Mouse (Mus musculus) frontal cortex, adult 2 months (tissue): Measurements from ENCODE around the gene Sptbn4. TPM values are rescaled to one million over a fixed set of nuclear protein-coding genes. Genes with fewer than 3 reads are reported as not detected.
"Not testable (repeated sequence)": the region's sequence is repeated elsewhere in the genome, so short reads cannot be mapped to it uniquely, and the experiment has no call there.

ENCODE experiments used
- DNase-seq, 2 experiments: peaks; one replicate each; pipeline ENCODE4 v3.0.0; 2022; ENCODE audit warnings: low spot score in 1 of 2; ENCODE audit errors: extremely low spot score in 1 of 2
- polyA plus RNA-seq: library from polyadenylated mRNA; depleted of rRNA; stranded (reverse); fragments of >200 nt; gene quantifications from 2 replicates; pipeline ENCODE4 v1.2.3, GENCODE M21; 2012; rRNA removed

Gene Sptbn4
- 131 and 135 TPM in 2 replicates for polyA plus RNA-seq

DNA sequence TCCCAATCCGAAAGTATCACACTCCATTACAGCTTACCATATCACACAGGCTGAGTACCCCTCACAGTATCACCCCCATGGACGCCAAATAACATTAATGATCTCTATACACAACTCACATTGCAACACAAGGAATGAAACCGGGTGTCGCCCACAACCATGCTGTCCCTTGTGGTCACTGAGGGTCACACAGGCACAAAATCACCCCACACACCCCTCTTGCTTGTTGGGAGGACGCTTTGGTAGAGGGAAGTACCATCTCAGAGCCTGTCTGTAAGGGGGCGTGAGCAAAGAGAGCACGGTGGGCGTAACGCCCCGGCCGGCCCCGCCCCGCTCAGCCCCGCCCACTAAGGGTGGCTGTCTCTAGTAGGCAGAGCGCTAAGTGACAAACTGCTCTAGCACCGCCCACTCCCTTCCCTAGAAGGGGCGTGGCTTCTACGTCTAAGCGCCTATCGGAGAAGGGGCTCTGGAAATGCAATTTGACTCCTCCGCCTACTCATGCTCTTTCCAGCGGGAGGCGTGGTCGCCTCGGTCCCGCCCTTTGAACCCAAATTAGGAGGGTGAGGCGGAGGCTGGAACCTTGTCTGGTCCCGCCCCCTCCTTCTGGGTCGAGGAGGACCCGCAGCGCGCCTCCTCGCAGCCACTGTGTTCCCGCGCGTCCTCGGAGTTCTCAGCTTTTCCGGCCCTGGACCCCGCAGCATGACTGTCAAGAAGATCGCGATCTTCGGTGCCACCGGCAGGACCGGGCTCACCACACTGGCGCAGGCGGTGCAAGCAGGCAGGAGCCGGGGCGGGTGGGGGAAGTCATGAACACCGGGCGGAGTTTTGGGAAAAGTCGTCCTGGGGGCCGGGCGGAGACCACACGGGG is at the start of gene Sptbn4, which contains the start of gene Blvrb:
TSS of gene Sptbn4 (minus strand) at position 268 of the 868 bp plus-strand sequence.
TSS of gene Blvrb (plus strand) at position 560 of the 868 bp plus-strand sequence.
- peak; percentile 98 to 99 for DNase-seq

DNA sequence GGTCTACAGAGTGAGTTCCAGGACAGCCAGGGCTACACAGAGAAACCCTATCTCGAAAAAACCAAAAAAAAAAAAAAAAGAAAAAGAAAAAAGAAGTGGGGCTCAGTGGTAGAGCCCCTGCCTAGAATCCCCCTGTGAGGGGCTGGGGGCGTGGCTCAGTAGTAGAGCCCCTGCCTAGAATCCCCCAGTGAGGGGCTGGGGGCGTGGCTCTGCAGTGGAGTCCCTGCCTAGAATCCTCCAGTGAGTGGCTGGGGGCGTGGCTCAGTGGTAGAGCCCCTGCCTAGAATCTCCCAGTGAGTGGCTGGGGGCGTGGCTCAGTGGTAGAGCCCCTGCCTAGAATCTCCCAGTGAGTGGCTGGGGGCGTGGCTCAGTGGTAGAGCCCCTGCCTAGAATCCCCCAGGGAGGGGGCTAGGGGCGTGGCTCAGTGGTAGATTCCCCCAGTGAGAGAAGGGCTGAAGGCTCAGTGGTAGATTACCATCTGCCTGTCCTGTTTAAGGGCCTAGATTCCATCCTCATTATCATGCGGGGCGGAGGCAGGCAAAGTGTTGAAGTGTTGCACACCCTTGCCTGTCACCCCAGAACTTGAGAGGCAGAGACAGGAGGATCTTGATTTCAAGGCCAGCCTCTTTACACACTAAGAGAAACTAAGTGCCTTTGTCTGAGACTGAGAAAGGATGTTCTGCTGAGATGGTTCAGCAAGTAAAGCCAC is 47.3 kb upstream of the Sptbn4 start:
- DNase-seq: not testable (repeated sequence)

DNA sequence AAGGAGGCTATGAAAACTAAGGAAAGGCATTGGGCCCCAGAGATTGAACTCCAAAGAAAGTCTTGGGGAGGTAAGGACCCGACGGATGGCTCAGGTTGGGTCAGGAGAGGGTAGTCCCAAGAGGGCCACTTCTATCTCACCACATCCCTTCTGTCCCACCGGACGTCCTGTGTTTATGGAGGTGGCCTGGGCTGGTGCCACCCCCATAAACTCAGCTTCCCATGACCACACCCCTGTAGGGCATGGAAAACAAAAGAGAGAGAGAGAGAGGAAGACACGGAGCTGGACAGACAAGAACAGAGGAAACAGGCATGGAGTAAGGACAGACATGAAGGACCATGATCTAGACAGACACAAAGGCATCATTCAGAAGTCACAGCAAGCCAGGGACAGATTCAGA is 46.0 kb upstream of the Sptbn4 start:
- DNase-seq: no peak

DNA sequence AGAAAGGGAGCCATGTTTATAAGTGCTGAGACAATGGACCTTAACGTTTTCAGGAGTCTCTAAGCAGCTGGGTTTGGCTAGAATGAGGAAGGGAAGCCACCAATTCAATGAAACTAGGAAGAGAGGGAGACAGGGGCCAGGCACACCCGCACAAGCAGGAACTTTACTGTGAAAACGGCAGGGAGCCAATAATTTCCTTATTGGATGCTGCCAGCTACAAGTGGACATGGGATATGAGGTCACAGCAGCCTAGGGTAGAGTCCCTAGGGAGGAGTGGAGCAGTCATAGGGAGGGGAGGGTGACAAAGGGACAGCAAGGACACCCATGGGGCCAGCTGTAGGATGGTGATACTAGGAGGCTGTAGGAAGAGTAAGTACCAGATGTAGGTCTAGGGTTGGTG is 45.5 kb upstream of the Sptbn4 start:
- DNase-seq: no peak

DNA sequence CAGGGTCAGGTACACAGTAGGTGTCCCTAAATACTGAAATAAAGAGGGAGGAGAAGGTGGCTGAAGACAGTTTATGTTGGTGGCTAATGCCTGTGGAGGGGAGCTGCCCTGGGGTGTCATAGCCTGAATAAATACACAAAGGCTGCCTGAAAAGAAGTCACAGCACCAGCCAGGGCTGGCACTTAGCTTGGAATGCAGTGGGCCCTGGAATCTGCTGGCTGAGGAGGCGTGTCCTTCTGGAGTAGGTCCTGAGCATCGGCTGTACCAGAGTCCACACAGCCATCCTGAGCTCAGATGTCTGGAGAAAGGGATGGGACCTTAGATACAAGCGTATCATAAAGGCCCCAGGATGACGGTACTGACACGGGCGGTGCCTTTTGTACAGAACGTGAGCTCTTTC is 44.4 kb upstream of the Sptbn4 start:
- no peak for DNase-seq

DNA sequence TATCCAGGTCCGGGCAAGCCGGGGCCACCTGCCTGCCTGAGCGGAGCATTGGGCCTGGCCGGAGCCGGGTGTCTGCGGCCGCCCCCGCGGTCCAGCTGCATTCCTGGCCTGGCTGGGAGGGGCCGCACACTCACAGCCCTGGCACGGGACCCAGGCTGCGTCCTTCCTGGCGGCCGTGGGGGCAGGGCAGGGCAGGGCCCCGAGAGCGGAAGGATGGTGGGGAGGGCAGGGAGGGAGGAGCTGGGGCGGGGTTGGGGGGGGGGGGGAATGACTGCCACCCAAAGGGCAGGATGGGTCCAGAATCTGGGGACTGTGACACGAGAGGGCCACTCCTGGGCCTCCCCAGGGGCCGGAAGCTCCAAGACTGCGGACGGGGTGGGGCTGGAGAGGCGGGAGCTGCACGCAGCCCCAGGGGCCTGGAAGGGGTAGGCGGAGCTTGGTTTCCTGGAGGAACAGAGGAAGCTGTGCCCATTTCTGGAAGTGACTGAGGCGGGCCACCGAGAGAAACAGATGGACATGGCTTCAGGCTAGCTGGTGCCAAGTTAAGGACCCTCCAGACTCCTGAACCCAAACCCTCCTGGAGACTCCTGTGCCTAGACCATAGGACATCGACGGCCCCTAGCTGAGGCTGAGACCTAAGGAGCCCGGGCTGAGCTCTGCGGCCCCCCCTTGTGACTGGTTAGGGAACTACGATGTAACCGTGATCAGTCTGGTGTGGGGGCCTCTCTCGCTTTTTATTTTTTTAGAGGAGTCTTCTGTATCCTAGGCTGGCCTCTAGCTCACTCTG is 43.2 kb upstream of the Sptbn4 start:
- DNase-seq: peak; percentile 75 to 89

DNA sequence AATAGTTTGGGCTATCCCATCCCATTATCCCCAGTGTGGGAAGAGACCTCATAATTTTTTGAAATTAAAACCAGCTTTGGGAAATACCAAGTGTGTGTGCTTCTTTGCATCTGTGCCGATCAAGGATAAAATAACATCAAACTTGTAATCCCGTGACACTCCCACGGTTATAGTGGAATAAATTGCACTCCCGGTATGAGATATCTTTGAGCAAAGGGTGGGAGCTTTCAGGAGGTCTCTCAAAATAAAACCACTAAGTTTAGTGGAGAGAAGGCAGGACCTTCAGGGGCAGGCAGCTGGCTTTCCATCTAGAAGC is 42.7 kb upstream of the Sptbn4 start:
- peak in 1 of 2 experiments; percentile 62 for DNase-seq

DNA sequence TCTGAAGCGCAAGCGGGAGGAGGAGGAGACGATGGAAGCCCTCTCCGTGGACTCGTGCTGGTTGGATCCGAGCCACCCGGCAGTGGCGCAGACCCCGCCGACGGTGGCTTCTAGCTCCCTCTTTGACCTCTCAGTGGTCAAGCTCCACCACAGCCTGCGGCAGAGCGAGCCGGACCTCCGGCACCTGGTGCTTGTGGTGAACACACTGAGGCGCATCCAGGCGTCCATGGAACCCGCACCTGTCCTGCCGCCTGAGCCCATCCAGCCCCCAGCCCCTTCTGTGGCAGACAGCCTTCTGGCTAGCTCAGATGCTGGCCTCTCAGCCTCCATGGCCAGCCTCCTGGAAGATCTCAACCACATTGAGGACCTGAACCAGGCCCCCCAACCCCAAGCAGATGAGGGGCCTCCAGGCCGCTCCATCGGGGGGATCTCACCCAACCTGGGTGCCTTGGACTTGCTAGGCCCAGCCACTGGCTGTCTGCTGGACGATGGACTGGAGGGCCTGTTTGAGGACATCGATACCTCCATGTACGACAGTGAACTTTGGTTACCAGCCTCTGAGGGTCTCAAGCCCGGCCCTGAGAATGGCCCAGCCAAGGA is 41.9 kb upstream of the Sptbn4 start:
- DNase-seq: no peak

DNA sequence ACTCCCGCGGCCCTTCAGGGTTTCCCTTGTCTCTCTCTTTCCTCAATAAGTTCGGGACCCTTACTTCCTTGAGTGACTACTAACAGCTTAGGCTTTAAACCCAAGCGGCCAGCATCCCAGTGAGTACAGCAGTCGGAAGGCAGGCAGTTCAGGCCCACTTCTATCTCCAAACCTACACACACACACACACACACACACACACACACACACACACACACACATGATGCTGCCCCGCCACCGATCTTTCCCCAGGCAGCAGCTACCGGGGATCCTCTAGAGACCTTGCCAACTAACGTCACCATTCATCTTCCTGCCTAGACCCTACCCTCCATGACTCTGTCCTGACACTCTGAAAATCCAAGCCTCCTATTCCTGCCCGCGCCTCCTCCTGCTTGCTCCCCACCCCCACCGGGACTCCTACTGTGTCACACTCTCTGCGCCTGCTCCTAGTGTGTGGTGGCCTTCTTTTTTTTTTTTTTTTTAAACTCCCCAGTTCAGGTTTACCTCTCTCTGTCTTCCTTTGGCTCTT is 40.3 kb upstream of the Sptbn4 start:
- peak in 1 of 2 experiments; percentile 78 for DNase-seq

DNA sequence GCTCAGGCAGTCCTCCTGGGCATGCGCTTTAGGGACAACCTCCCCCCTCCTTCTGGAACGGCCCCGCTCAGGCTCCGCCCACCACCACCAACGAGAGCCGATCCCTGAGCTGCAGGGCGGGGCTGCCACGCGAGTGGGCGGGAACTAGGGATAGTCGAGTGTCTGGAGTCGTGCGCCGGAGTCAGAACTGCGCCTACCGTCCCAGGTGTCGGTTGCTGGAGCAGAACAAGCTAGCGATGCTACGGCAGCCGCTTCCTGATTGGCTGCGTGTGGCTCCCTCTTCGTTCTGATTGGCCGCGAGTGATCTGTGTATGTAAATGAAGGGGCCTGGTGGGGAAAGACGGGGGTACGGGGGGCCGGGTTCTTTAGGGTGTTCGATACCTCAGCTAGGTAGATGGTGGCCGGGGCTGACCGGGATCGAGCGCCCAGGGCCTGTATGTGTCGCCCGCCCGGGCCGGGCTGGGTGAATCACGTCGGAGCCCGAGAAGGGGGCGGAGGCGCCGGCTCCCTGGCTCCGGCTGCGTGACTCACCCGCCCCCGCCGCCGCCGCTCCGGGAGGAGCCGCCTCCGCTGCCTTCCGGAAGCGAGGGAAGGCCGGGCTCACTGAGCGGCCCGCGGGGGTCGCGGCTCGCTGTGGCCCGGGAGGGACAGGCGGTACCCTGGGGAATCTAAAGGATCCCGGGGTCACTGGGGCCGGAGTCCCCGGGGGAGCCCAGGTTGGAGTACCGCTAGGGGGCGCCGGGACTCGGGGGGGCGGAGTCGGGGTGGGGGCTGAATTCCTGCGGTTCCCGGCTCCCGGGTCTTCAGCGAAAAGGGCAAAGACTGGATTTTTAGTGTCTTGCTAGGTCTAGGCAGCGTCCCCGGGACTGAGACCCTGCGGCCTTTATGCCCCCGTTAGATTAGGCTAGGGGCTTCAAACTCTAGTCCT is 39.5 kb upstream of the Sptbn4 start, which contains the start of gene Sertad1:
TSS of gene Sertad1 (plus strand) at position 141 of the 928 bp plus-strand sequence.
- DNase-seq: peak; percentile 99 to 100

DNA sequence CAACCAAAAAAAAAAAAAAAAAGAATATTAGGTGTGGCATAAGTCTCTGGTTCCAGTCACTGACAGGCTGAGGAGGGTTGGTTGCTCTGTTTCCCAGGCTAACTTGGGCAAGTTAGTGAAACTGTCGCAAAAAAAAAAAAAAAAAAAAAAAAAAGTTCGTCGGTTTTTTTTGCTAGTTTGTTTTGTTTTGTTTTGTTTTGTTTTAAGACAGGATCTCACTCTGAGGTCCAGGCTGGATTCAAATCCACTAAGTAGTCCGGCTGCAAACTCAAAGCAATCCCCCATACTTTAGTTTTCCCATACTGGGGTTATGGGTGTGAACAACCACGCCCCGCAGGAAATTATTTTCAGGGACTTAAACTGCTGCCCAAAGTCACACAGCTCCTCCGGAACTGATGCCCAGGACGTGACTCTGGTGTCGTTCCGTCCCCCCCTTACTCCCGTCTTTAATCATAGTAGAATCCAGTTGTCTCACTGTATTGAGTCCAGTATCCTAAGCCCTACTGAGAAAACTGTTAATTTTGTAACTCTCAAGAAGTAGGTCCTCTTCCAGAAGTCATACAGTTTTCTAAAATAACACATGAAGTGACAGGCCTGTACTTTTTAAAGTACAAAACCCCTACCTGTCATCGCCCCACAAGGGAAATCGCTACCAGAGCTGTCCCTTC is 38.8 kb upstream of the Sptbn4 start:
- no peak for DNase-seq

DNA sequence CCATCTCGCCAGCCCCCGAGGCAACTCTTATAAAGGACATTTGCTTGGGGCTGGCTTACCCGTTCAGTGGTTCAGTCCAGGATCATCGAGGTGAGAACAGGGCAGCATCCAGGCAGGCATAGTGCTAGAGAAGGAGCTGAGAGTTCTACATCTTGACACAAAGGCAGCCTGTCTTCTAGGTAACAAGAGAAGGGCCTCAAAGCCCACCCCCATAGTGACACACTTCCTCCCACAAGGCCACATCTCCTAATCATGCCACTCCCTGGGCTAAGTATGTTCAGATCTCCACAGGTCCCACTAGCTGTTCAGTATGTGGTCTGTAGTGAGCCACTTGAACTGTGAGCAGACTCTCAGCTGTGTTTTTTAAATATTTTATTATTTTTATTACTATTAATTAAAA is 36.4 kb upstream of the Sptbn4 start:
- no peak for DNase-seq

DNA sequence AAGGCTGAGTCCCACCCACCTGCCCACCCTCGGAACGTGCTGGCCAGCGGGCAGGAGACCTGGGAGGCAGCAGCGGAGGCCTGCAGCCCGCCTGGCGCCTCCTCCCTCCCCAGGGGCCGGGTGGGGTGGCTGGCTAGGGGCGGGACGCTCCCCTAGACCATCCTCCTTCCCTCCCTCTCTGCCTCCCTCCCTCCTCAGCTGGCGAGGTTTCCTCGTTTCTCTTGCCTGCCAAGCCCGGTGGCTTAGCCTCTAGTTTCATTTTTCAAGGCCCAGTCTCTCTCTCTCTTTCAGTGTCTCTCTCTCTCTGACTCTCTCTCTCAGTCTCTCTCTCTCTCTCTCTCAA is 34.1 kb upstream of the Sptbn4 start:
- DNase-seq: peak; percentile 47 to 72

DNA sequence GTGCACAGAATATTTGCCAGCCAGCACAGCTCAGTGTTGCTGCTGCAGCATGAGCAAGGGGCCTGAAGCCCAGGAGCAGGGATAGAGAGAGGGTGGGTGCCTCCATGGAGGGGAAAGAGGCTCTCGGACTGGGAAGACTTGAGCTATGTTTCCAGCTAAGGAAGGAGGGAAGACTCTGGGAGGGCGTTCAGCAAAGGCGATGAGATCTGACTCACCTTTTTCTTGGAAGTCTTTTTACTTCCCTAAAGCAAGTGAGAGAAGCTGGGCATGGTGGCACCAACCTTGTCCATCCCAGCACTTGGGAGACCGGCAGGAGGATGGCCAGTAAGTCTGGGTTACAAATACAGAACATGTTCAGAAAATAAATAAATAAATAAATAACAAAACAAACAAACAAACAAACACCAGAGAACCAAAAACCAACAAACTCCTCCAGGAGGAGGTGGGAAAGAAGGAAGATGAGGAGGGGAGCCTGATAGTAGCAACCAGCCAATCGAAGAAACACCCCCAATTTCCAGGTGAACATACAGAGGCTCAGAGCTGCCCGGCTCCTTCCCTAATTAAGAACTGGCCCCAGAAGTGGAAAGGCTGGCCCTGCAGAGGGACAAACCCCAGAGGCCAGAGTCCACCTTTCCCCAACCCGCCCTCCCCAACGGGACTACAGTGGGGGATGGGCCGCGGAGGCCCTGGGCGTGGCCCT is 33.6 kb upstream of the Sptbn4 start:
- no peak for DNase-seq

DNA sequence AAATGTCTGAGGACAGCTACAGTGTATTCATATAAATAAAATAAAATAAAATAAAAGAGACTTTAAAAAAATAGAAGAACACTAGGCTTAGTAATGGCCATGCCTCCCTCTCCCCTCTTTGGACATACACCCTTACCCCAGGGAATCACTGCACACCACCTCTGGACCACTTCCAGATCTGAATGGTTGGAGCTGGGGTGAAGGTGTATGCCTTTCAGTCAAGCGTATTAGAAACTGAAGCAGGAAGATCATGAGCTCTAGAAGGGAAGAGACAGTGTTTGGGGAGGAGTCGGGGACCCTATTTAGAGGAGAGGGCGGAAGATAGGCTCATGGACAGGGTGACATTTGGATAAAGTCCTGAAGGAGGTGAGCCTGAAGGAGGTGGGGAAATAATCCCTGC is 33.0 kb upstream of the Sptbn4 start:
- DNase-seq: no peak

DNA sequence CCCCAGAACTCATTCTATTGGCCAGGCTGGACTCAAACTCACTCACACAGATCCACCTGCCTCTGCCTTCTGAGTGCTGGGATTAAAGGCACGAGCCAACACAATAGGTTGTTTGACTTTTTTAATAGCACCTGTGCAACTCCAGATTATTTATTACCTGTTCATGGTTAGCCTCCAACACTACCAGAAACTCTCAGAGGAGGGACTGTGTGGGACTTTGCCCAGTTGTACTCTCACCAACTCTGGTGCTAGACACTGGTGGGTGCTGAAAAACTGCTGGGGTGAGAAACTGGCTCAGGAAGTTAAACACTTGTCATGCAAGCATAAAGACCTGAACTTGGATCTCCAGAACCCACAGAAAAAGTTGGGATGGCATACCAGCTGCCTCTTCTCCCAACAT is 32.3 kb upstream of the Sptbn4 start:
- no peak for DNase-seq

DNA sequence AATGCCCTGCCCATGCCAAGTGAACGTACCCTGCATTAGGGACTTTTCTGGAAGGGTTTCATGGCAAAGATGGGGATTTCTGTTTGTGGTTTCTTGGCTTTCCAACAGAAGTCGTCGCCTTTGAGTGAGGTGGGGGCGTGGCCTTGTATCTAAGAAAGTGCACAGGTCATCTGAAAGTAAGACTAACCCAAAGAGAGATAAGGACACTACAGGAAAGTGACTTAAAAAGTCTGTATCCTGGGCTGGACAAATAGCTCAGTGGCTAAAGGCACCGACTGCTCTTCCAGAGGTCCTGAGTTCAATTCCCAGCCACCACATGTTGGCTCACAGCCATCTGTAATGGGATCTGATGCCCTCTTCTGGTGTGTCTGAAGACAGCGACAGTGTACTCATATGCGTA is 31.1 kb upstream of the Sptbn4 start:
- DNase-seq: no peak

DNA sequence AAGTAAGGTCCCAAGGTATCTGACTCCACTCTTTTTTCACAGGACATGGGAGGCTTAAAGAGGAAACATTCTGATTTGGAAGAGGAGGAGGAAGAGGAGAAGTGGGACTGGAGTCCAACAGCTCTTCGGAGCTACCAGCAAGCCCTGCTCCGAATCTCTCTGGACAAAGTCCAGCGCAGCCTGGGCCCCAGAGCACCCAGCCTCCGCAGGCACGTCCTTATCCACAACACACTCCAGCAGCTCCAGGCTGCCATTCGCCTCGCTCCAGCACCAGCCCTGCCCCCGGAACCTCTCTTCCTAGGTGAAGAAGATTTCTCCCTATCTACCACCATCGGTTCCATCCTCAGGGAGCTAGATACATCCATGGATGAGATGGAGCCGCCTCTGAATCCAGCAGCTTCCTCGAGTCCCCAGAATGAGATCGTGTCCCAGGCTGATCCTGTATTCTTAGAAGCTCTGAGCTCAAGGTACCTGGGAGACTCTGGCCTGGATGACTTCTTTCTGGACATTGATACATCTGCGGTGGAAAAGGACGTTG is 28.7 kb upstream of the Sptbn4 start:
- DNase-seq: no peak
